Mouse (Mus musculus) E14TG2a.4 (cell line): ENCODE data around the gene Kcnj10.

Experiments
- H3K27me3 ChIP-seq: 2 replicates; pipeline ENCODE4 v1.6.1; 2014; ENCODE audit warnings: low read length, control low read depth; ENCODE audit not compliant: insufficient read depth
- H3K36me3 ChIP-seq: 2 replicates; pipeline ENCODE4 v1.6.1; 2014; ENCODE audit warnings: low read length, control low read depth; ENCODE audit not compliant: insufficient read depth
- H3K4me1 ChIP-seq: replicated peaks from 2 replicates; pipeline ENCODE4 v1.6.1; 2014; ENCODE audit warnings: low read depth, low read length, control low read depth
- H3K4me3 ChIP-seq: replicated peaks from 2 replicates; pipeline ENCODE4 v1.5.1; 2014; ENCODE audit warnings: mild to moderate bottlenecking, low read length
- H3K9me3 ChIP-seq: 2 replicates; pipeline ENCODE4 v1.6.1; 2014; ENCODE audit warnings: low read length, control low read depth
- CTCF ChIP-seq: conservative IDR thresholded peaks from 2 replicates; pipeline ENCODE4 v1.5.1; 2014; ENCODE audit warnings: low read length
- NANOG ChIP-seq: IDR thresholded peaks from 2 replicates; pipeline ENCODE4 v1.6.1; 2014; ENCODE audit warnings: borderline replicate concordance, low read length, mixed read lengths
- POU5F1 ChIP-seq: IDR thresholded peaks from 2 replicates; pipeline ENCODE4 v1.6.1; 2014; ENCODE audit warnings: low read length, borderline replicate concordance

Kcnj10 gene

GRCm38 (mm10) chr1:172317431-172317830 is 23.6 kb upstream of the Kcnj10 start:
- Histone ChIP-seq H3K27me3 (peaks cover 89% of the 10 kb centered on the region), H3K4me3 (peak overlapping the region; percentile 63), H3K9me3 (no peaks in the 10 kb centered on the region), H3K36me3 (peaks cover 27% of the 10 kb centered on the region), H3K4me1 (peaks cover 86% of the 10 kb centered on the region)
- no peak for TF ChIP-seq NANOG
- TF ChIP-seq CTCF: no peak
- TF ChIP-seq POU5F1: no peak

GRCm38 (mm10) chr1:172317946-172318345 is 23.1 kb upstream of the Kcnj10 start:
- Histone ChIP-seq H3K9me3 (no peaks in the 10 kb centered on the region), H3K4me1 (peaks cover 87% of the 10 kb centered on the region), H3K4me3 (peak overlapping the region; percentile 63), H3K27me3 (peaks cover 90% of the 10 kb centered on the region), H3K36me3 (peaks cover 27% of the 10 kb centered on the region)
- no peak for TF ChIP-seq NANOG
- TF ChIP-seq CTCF: no peak
- no peak for TF ChIP-seq POU5F1

- Histone ChIP-seq H3K4me1 (peaks cover 87% of the 10 kb centered on the region), H3K36me3 (peaks cover 27% of the 10 kb centered on the region), H3K27me3 (peaks cover 86% of the 10 kb centered on the region), H3K4me3 (peak overlapping the region; percentile 63), H3K9me3 (no peaks in the 10 kb centered on the region)
- TF ChIP-seq POU5F1 (no peak), CTCF (no peak), NANOG (no peak)
Measured at GRCm38 (mm10) chr1:172318424-172319035, 22.5 kb upstream of the Kcnj10 start.

GRCm38 (mm10) chr1:172319346-172319745 is 21.7 kb upstream of the Kcnj10 start:
- 0 out of 2 replicates have a peak overlapping the region, but pooled peaks have one; percentile 17 for H3K4me3 ChIP-seq
- H3K36me3 ChIP-seq: peaks cover 27% of the 10 kb centered on the region
- TF ChIP-seq POU5F1: no peak
- TF ChIP-seq NANOG: no peak
- TF ChIP-seq CTCF: no peak
- peaks cover 87% of the 10 kb centered on the region for H3K4me1 ChIP-seq
- H3K27me3 ChIP-seq: peaks cover 82% of the 10 kb centered on the region
- no peaks in the 10 kb centered on the region for H3K9me3 ChIP-seq

GRCm38 (mm10) chr1:172319921-172320411 is 21.0 kb upstream of the Kcnj10 start:
- H3K36me3 ChIP-seq: peaks cover 27% of the 10 kb centered on the region
- H3K27me3 ChIP-seq: peaks cover 78% of the 10 kb centered on the region
- no peak overlapping the region for H3K4me3 ChIP-seq
- no peak for TF ChIP-seq POU5F1
- TF ChIP-seq NANOG: no peak
- TF ChIP-seq CTCF: no peak
- peaks cover 84% of the 10 kb centered on the region for H3K4me1 ChIP-seq
- H3K9me3 ChIP-seq: no peaks in the 10 kb centered on the region

- Histone ChIP-seq H3K4me3 (peak overlapping the region; percentile 37), H3K27me3 (peaks cover 79% of the 10 kb centered on the region), H3K9me3 (no peaks in the 10 kb centered on the region), H3K4me1 (peaks cover 84% of the 10 kb centered on the region), H3K36me3 (peaks cover 20% of the 10 kb centered on the region)
- TF ChIP-seq CTCF: no peak
Measured at GRCm38 (mm10) chr1:172322725-172323124, 18.3 kb upstream of the Kcnj10 start.

- H3K27me3 ChIP-seq: peaks cover 79% of the 10 kb centered on the region
- H3K4me3 ChIP-seq: peak overlapping the region; percentile 37
- peaks cover 84% of the 10 kb centered on the region for H3K4me1 ChIP-seq
- TF ChIP-seq POU5F1 (peak; percentile 66; the same call in 1 of the 2 replicates), NANOG (peak; percentile 96), CTCF (no peak)
- H3K9me3 ChIP-seq: no peaks in the 10 kb centered on the region
- H3K36me3 ChIP-seq: peaks cover 15% of the 10 kb centered on the region
Measured at GRCm38 (mm10) chr1:172323298-172323697, 17.7 kb upstream of the Kcnj10 start.

GRCm38 (mm10) chr1:172323801-172324359 is 17.1 kb upstream of the Kcnj10 start:
- H3K27me3 ChIP-seq: peaks cover 79% of the 10 kb centered on the region
- no peaks in the 10 kb centered on the region for H3K9me3 ChIP-seq
- peaks cover 10% of the 10 kb centered on the region for H3K36me3 ChIP-seq
- TF ChIP-seq POU5F1 (no peak), NANOG (no peak), CTCF (no peak)
- no peak overlapping the region for H3K4me3 ChIP-seq
- peaks cover 84% of the 10 kb centered on the region for H3K4me1 ChIP-seq

GRCm38 (mm10) chr1:172324725-172325124 is 16.3 kb upstream of the Kcnj10 start:
- Histone ChIP-seq H3K27me3 (peaks cover 81% of the 10 kb centered on the region), H3K9me3 (no peaks in the 10 kb centered on the region), H3K36me3 (peaks cover 10% of the 10 kb centered on the region), H3K4me1 (peaks cover 82% of the 10 kb centered on the region), H3K4me3 (no peak overlapping the region)
- TF ChIP-seq POU5F1 (no peak), CTCF (peak; percentile 65)
